Mouse (Mus musculus) MEL (cell line): Measurements from ENCODE around the gene Olfr20.

ENCODE experiments used
- CTCF ChIP-seq, 3 experiments: IDR thresholded peaks in 2 of 3; conservative IDR thresholded peaks in 1 of 3; 2 replicates each; pipeline ENCODE4 v1.5.1; 2011 to 2012; ENCODE audit warnings: low read length in 3 of 3, low read depth in 2 of 3, mild to moderate bottlenecking in 2 of 3, improper control_type of control experiment in 1 of 3, inconsistent platforms in 1 of 3, mixed read lengths in 1 of 3, moderate library complexity in 1 of 3; ENCODE audit not compliant: control insufficient read depth in 1 of 3, insufficient read depth in 1 of 3, poor library complexity in 1 of 3, severe bottlenecking in 1 of 3
- GATA1 ChIP-seq: IDR thresholded peaks from 2 replicates; pipeline ENCODE4 v1.6.1; 2011; ENCODE audit warnings: low read depth, low read length, improper control_type of control experiment
- MAFK ChIP-seq: IDR thresholded peaks from 2 replicates; pipeline ENCODE4 v1.6.1; 2011; ENCODE audit warnings: low read depth, mild to moderate bottlenecking, low read length, improper control_type of control experiment, borderline replicate concordance
- MYB ChIP-seq: IDR thresholded peaks from 2 replicates; pipeline ENCODE4 v1.6.1; 2011; ENCODE audit warnings: mild to moderate bottlenecking, low read depth, low read length, improper control_type of control experiment
- MYC ChIP-seq: IDR thresholded peaks from 2 replicates; pipeline ENCODE4 v1.6.1; 2011; ENCODE audit warnings: low read depth, mild to moderate bottlenecking, low read length, improper control_type of control experiment, moderate library complexity
- NELFE ChIP-seq: IDR thresholded peaks from 2 replicates; pipeline ENCODE4 v1.6.1; 2011; ENCODE audit warnings: low read depth, low read length, improper control_type of control experiment
- SIN3A ChIP-seq: IDR thresholded peaks from 2 replicates; pipeline ENCODE4 v1.6.1; 2012; ENCODE audit warnings: low read length, improper control_type of control experiment, inconsistent platforms
- TAL1 ChIP-seq: IDR thresholded peaks from 2 replicates; pipeline ENCODE4 v1.6.1; 2012; ENCODE audit warnings: mild to moderate bottlenecking, inconsistent platforms, low read length, moderate library complexity, mixed read lengths
- USF2 ChIP-seq, 2 experiments: IDR thresholded peaks; 2 replicates each; pipeline ENCODE4 v1.6.1; 2011 to 2012; ENCODE audit warnings: improper control_type of control experiment in 2 of 2, low read length in 2 of 2, borderline replicate concordance in 1 of 2, inconsistent platforms in 1 of 2, low read depth in 1 of 2, mild to moderate bottlenecking in 1 of 2; ENCODE audit not compliant: insufficient read depth in 1 of 2
- ZC3H11A ChIP-seq: IDR thresholded peaks from 2 replicates; pipeline ENCODE4 v1.6.1; 2012; ENCODE audit warnings: low read depth, mild to moderate bottlenecking, inconsistent platforms, low read length, improper control_type of control experiment
- ZMIZ1 ChIP-seq: IDR thresholded peaks from 2 replicates; pipeline ENCODE4 v1.6.1; 2012; ENCODE audit warnings: low read depth, mild to moderate bottlenecking, inconsistent platforms, low read length, improper control_type of control experiment, moderate library complexity

DNA sequence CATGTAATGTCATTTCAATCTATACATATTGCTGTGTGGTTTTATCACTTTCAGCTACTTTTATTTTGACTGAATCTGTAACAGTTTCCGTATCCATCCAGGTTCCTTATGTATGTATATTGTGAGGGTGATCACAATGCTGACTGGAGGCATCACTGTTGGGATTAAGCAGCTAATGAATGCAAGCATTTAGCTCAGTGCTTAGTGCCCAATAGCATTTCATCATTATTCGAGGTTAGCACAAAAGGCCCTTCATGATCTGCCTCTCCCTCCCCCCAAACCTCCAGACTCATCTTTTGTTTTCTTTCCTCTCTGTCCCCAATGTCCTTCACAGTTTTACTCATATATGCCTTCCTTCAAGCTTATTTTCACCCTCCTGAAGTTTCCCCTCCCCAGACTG lies 47.5 kb upstream of the Olfr20 start:
- TF ChIP-seq NELFE (no peak), MAFK (no peak), ZC3H11A (no peak), USF2 (IDR thresholded peaks at IDR 0.05; ENCODE audit: borderline replicate concordance in 1 of 2, insufficient read depth in 1 of 2, low read depth in 1 of 2, low read length in 2 of 2) (no peak), GATA1 (no peak), TAL1 (no peak), MYB (no peak), ZMIZ1 (no peak), SIN3A (no peak), CTCF (IDR thresholded peaks at IDR 0.05 in 2 of 3, conservative IDR thresholded peaks at IDR 0.05 in 1 of 3; ENCODE audit: control insufficient read depth in 1 of 3, insufficient read depth in 1 of 3, low read depth in 2 of 3, low read length in 3 of 3, poor library complexity in 1 of 3, severe bottlenecking in 1 of 3) (no peak), MYC (no peak)
